Mouse (Mus musculus) heart, postnatal 36 days (tissue): Measurements from ENCODE around the gene Bok. TPM values are rescaled to one million over a fixed set of nuclear protein-coding genes. Genes with fewer than 3 reads are reported as not detected.

Experiments
- DNase-seq, 2 experiments: peaks; one replicate each; pipeline ENCODE4 v3.0.0; 2021 to 2022
- intact Hi-C: fragments of 180-260 bp; cut with DNase I; formaldehyde crosslinking; loops from one replicate; pipeline ENCODE4 v1.15.1; 2025
- total RNA-seq, 2 experiments: library from RNA; stranded (reverse); gene quantifications; 2 replicates each; pipeline ENCODE4 v1.2.3; 2021

Bok gene
- total RNA-seq, 2 experiments from 2014 or later = 3.3 to 4.1 TPM

- DNase-seq = peak in 1 of 2 experiments; percentile 47
- intact Hi-C loops = no loop called here
These were observed 2.7 kb downstream of the Bok start for GRCm38 (mm10) chr1:93688154-93688553.

- intact Hi-C loops = no loop called here
- DNase-seq = no peak
These were observed 4.5 kb downstream of the Bok start for GRCm38 (mm10) chr1:93689901-93690496.

- intact Hi-C loops = no loop called here
- no peak for DNase-seq
These were observed 5.6 kb downstream of the Bok start for GRCm38 (mm10) chr1:93691106-93691505.

GRCm38 (mm10) chr1:93691786-93692357, 6.4 kb downstream of the Bok start:
- no peak for DNase-seq
- intact Hi-C loops = no loop called here

GRCm38 (mm10) chr1:93692773-93693172, 7.3 kb downstream of the Bok start:
- DNase-seq = no peak
- intact Hi-C loops = no loop called here

GRCm38 (mm10) chr1:93693502-93693901, 8.0 kb downstream of the Bok start:
- DNase-seq = no peak
- intact Hi-C loops = no loop called here

- DNase-seq = no peak
- intact Hi-C loops = loop anchor here (2.0 kb wide), 1 partner anchor 33 kb away; no protein-coding TSS in a partner anchor
These were observed 8.5 kb downstream of the Bok start for GRCm38 (mm10) chr1:93693943-93694342.

GRCm38 (mm10) chr1:93694966-93695365, 9.5 kb downstream of the Bok start:
- intact Hi-C loops = loop anchor here (2.0 kb wide), 1 partner anchor 32 kb away; no protein-coding TSS in a partner anchor
- DNase-seq = peak; percentile 73 to 76

- intact Hi-C loops = no loop called here
- DNase-seq = no peak
These were observed 11.9 kb downstream of the Bok start for GRCm38 (mm10) chr1:93697317-93697716.

GRCm38 (mm10) chr1:93699159-93699558, 13.7 kb downstream of the Bok start:
- intact Hi-C loops = no loop called here

GRCm38 (mm10) chr1:93702106-93702505, 16.6 kb downstream of the Bok start:
- intact Hi-C loops = no loop called here
- no peak for DNase-seq

More at GRCm38 (mm10) chr1:93699159-93699558, 13.7 kb downstream of the Bok start:
- no peak for DNase-seq

- DNase-seq = no peak
- intact Hi-C loops = no loop called here
These were observed 18.1 kb downstream of the Bok start for GRCm38 (mm10) chr1:93703472-93704048.

GRCm38 (mm10) chr1:93704341-93704740, 18.9 kb downstream of the Bok start:
- intact Hi-C loops = no loop called here
- DNase-seq = no peak

GRCm38 (mm10) chr1:93705389-93705788, 19.9 kb downstream of the Bok start:
- intact Hi-C loops = no loop called here
- DNase-seq = no peak

- DNase-seq = no peak
- intact Hi-C loops = no loop called here
These were observed 30.7 kb downstream of the Bok start for GRCm38 (mm10) chr1:93716166-93716565.

GRCm38 (mm10) chr1:93721557-93721956, 36.1 kb downstream of the Bok start:
- DNase-seq = no peak
- intact Hi-C loops = no loop called here

GRCm38 (mm10) chr1:93724623-93725022, 39.2 kb downstream of the Bok start:
- intact Hi-C loops = loop anchor here (5.0 kb wide), 1 partner anchor 212 kb away; the partner anchor contains the start of gene Farp2
- DNase-seq = no peak

GRCm38 (mm10) chr1:93725665-93726064, 40.2 kb downstream of the Bok start:
- intact Hi-C loops = loop anchor here (2.0 to 5.0 kb wide), 2 partner anchors 31 to 213 kb away; partner anchors contain the start of gene Farp2
- no peak for DNase-seq

- DNase-seq = no peak
- intact Hi-C loops = loop anchor here (2.0 to 5.0 kb wide), 2 partner anchors 31 to 214 kb away; partner anchors contain the start of gene Farp2
These were observed 40.7 kb downstream of the Bok start for GRCm38 (mm10) chr1:93726116-93726515.

- intact Hi-C loops = loop anchor here (1.0 to 5.0 kb wide), 3 partner anchors 32 to 215 kb away; partner anchors contain the start of gene Farp2
- DNase-seq = peak; percentile 70 to 73
These were observed 41.5 kb downstream of the Bok start for GRCm38 (mm10) chr1:93726974-93727373.

- no peak for DNase-seq
These were observed 45.6 kb downstream of the Bok start for GRCm38 (mm10) chr1:93731103-93731502.

GRCm38 (mm10) chr1:93731880-93732281, 46.4 kb downstream of the Bok start:
- intact Hi-C loops = loop anchor here (2.0 kb wide), 1 partner anchor 17 kb away; no protein-coding TSS in a partner anchor
- no peak for DNase-seq

More at GRCm38 (mm10) chr1:93731103-93731502, 45.6 kb downstream of the Bok start:
- intact Hi-C loops = no loop called here
